Mouse (Mus musculus) ES-Bruce4 (cell line): Measurements from ENCODE around the gene Masp1.

Source experiments
- CTCF ChIP-seq: IDR thresholded peaks from one replicate; pipeline ENCODE4 v1.8.1; 2011; ENCODE audit warnings: low read depth, low read length
- POLR2A ChIP-seq: IDR thresholded peaks from one replicate; pipeline ENCODE4 v1.8.1; 2011; ENCODE audit warnings: low read length; ENCODE audit not compliant: insufficient read depth

DNA sequence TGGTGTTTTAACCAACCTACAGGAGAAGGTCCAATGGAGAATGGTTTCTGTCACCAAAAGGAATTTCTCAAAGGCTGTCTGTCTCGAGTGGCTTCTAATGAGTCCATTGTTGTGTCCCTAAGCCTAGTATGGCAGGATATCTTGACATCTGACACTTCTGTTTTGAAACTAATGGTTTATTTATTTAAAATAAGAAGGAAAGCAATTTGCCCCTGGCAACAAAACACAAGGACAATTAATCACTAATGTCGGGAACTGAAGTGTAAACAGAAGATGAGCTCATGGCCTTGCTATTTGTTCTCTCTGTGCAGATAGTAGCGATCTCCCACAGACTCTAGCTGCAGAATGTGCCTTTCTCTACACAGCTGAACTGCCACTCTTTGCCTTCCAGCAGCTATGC, 23.2 kb downstream of the Masp1 start:
- TF ChIP-seq CTCF: no peak
- no peak for TF ChIP-seq POLR2A
